Mouse (Mus musculus): ENCODE measurements around the gene Schip1.

The Schip1 gene

DNA sequence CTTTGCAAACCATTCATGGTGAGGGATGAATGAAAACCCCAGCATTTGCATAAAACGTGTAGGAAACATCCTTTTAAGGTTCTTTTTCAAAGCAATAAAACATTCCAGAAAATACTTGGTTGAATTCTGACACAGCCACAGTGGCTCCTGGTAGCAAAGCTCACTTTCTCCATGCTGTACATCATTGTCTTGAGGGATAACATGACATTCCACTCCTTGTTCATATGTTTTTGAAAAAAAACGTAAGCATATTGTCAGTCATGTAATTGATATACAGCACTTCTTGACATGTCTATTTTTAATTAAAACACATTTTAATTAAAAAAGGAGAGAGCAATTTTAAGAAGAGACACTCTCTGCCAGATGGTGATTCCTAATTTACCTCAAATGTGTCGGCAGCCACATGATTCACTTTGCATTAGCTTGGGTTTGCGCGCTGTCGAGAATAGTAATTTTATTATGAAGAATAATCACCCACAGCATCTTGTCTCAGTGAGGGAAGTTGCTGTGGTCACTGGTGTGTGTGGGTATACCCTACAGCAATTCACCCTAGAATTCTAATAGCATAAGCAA lies 61.8 kb downstream of the Schip1 start:
- DNase-seq (ENCODE audit: low spot score in 2 of 2), result no peak

DNA sequence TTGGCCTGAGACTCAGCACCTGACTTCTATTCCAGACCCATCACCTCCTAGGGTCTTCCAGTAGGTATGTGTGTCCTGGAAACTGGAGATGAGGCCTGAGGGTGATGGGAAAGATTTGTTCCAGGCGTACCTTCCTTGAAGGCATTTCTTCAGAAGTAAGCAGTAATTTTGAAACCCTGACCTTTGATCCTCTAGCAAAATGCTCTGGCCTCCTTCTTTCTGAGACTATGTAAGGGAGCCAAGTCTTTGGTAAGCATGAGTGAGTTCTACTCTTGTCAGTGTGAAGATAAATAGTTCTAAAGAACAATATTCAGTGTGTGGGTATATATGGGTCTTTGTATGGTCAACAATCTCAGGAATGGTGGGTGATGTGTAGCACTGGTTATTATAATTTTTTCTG lies 65.8 kb downstream of the Schip1 start:
- DNase-seq (ENCODE audit: low spot score in 2 of 2), result no peak

DNA sequence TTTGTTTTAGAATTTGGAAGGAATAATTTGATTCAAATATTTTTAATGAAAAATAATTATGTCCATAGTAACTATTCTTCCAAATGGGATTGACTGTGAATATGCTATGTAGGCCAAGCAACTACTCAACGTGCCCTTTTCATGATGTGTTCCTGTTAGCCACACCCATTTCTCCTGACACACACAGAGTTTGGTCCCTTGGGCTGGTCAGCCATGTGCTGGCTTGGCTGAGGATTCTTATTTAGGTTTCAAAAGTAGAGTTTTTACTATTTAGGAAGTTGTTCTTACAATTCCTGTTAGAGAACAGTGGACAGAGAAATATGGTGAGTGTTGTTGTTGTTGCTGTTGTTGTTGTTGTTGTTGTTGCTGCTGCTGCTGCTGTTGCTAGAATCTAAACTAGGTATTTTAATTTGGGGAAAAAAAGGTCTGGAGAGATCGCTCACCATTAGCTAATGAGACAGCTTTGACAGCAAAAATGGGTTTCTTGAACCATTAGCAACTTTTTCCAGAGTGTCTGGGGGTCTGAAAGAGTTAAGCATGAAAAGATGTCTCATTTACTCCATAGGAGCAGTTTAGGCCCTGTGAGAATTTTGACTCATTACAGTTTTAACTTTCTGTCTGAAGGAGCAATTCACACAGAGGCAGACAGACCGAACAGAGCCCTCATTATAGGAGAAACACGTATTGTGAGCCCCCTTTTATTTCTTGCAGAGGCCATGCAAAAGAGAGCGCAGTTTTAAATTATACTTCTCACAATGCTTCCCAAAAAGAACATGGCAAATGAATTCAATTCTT lies 74.4 kb downstream of the Schip1 start:
- DNase-seq (ENCODE audit: low spot score in 2 of 2), result no peak

DNA sequence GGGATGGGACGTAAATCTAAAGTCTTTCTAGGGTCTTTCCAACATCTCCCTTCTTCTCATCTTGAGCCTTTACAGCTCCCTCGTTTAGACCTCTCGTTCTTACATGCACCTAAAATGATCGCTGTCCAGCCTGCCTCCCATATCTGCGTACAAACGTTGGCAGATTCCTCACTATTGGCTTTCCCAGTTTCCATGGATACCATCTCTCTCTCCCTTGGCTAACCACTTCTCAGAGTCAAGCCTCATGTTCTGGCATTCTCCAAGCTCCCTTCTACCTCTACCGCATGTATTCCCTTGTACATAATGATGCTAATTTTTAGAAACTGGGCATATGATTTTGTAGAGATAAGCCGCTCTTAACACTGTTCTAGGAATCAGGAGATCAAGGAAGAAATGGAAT lies 86.1 kb downstream of the Schip1 start:
- DNase-seq (ENCODE audit: low spot score in 2 of 2), result no peak

DNA sequence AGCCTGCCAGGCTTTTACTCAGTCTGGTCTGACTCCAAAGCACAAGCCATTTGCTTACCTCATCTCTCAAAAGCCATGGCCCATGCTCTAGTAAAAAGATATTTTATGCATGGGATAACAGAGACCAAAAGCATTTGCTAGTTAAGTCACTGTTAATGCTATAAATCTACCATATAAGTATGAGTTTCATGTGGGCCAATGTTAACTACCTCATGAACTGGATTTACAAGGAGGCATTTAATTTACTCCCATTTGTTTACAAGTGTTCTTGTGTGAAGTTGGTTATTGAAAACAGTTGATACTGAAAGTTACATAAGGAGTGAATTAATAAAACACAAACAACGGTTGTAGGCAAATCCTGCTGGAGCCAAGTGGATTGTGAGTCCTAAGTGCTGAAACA lies 95.6 kb downstream of the Schip1 start:
- no peak for DNase-seq (ENCODE audit: low spot score in 2 of 2)

DNA sequence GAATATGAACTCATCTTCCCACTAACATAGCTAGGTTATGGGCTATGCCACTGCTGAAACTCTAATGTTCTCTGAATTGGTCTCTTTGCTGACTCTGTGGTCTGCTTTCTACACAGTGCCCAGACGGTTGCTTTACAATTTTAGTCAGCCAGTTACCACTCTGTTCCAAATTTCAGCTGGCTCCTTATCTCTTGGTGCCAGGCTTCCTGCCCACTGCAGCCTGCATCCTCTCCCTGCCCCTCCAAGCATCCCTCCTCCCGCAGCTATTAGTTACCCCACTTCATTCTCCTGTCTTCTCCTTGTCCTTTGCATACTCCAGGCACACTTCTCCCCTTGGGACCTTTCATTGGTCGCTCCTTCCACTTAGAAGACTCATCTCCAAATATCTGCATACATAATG lies 96.2 kb downstream of the Schip1 start:
- no peak for DNase-seq (ENCODE audit: low spot score in 2 of 2)

DNA sequence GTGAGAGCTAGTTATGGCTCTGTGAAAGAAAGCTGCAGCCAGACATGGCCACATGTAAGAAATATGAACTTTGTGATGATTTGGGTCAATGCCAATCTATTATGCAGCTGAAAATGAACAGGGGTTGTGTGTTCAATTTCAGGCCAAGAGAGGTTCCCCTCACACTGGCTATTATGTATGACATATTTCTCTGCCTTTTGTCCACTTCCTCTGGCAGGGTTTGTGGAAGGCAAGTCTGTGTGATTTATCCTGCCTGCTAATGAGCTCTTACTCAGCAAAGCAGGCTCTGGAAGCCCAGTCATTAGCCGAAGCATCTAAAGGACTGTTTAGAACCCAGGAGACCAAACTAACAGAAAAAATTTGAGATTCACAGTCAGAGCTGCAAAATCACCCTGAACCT lies 113.6 kb downstream of the Schip1 start:
- no peak for DNase-seq (ENCODE audit: low spot score in 2 of 2)

DNA sequence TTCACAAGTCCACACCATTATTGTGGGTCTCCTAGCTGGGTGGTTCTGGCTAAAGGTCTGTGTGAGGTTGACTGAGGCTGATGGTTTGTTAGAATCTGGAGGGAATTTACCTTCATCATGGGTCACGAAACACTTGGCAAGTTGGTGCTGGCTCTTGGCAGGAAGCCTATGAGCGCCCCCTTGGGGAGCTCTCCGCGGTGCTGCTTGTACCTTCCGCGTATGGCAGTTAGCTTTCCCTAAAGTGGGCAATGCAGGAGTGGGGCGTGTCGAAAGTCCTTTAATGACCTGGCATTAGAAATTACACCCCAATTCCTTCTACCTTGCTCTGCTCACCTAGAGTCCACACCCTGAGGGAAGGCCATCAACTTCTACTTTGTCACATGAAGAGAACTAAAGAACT lies 122.9 kb downstream of the Schip1 start:
- DNase-seq (ENCODE audit: low spot score in 2 of 2), result no peak

DNA sequence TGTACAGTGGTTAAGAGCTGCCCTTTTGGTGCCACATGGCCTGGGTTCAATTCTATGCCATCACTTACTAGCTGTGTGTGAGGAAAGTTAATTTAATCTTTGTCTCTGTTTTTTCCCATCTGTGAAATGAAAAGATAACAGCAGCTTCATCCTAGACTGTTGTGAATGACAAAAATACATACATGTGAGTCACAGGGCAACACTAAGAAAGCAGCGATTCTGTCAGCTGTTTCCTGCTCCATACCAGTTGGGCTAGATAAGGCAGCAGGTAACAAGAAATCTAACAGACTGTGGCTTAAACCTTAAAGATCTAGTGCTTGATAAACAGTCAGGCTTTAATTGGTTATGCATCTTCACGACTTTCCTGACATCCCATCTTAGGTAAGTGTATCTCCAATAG lies 124.5 kb downstream of the Schip1 start:
- DNase-seq (ENCODE audit: low spot score in 2 of 2), result no peak

DNA sequence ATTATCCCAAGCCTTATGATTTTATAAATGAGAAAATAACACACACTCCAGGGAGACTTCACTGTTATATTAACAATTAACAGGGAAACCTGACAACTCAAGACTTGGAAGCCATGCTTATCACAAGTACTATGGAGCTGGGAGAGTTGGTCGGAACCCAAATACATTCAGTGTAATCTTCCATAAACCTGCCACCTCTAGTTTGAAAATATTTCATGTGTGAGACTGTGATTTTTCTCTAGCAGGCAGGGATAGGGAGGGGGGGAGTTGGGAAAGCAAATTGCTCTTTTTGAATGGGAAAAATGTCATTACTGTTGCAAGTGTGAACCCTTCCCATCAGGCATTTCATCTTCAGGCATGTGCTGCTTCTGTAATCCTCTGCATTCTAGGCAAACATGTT lies 132.3 kb downstream of the Schip1 start:
- no peak for DNase-seq (ENCODE audit: low spot score in 2 of 2)

DNA sequence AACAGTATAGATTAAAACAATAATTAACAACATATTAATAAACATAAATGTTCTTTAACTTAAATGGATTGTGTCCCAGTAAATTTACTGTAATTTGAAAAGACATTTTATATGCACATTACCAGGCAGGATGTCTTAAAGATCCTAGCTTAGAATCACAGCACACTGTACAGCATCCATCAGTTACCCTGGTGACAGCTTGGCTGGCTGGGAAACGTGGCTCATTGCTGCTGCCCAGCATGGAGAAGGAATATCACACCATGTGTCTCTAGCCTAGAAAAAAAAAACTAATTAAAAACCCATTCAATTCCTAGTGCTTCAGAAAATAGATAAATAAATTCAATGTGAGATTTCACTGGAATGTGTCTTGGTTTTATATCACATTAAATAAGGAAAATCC lies 136.6 kb downstream of the Schip1 start:
- no peak for DNase-seq (ENCODE audit: low spot score in 2 of 2)

DNA sequence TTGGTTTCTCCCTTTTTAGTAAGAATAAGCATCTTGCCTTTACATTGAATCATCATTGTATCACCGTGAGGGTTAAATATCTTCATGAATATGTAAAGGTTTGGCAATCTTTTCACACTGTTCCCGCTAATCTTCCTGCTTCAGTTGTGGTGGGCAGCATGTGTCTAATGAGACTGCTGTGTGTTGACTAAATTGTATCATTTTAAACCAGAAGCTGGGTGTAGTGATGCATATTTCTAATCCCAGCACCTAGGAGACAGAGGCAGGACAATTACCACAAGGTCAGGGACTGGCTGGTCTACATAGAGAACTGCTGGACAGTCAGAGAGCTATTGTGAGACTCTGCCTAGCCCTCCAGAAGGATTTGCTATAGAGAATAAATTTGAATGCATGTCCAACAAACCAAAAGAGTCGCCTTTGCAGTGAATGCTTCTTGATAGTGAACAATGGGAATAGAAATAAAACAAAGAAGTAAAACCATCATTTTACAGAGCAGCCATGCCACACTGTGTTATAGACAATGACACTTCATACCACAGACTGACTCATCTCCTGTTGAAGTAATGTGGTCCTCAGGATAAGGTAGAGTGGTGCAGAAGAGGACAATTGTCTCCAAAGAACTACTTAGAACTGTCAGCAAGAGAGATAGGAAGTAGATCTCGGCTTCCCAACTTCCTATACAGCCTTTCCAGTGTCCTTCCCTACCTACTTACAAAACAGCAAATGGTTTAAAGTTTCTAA lies 137.7 kb downstream of the Schip1 start:
- no peak for DNase-seq (ENCODE audit: low spot score in 2 of 2)

DNA sequence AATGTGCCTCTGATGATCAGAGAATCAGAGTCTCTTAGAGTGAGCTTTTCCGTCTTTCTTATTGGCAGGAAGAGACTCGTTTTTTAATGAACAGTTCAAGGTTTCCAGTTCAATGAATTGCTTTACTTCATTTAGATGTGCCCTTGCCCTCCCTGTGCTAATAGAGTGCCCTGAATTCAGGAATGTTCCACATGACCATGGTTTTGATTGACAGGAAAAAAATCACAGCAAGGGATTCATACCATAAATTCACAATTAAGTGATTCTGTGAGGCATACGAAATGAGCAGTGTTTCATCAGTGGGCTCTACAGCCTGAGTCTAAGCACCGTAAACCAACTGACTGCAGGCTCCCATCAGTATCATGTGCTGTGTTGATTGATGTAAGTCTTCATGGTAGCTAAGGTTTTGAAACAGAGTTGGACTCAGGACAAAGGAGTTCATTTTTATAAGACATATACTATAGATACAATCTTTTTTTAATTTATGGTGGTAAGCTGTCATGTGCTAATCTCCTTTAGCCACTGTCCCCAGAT lies 139.4 kb downstream of the Schip1 start:
- no peak for DNase-seq (ENCODE audit: low spot score in 2 of 2)

DNA sequence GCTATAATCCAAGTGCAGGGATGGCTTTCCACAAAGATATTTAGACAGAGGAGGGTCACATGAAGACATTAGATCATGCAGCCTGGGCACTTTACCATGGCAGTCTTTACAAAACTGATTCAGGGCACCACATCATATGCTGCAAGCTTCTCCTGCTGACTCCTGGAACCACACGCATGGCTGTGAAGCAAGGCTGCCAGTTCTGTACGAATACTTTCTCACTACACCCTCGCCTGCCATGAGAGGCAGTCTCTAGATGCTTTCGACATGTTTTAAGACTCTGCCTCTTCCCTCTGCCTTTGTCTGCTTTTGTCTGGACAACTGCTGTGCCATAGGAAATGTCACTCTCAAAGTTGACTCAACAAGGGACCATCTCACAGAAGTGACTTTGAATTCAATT lies 145.8 kb downstream of the Schip1 start:
- no peak for DNase-seq (ENCODE audit: low spot score in 2 of 2)

DNA sequence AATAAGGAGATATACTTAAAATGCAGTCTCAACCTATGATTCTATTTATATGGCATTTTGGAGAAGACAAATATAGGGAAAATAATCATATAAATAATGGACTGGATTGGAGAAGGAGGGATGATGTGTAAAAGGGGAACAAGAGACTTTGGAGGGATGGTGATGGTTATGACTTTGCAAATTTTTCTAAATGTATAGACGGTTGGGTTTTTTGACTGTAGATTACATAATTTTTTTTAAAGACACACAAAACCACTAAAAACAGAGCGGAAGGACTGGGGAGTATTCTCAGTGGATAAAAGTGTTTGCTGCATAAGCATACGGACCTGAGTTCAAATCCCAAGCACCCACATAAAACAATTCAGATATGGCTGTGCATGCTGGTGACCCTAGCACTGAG lies 156.8 kb downstream of the Schip1 start:
- no peak for DNase-seq (ENCODE audit: low spot score in 2 of 2)

DNA sequence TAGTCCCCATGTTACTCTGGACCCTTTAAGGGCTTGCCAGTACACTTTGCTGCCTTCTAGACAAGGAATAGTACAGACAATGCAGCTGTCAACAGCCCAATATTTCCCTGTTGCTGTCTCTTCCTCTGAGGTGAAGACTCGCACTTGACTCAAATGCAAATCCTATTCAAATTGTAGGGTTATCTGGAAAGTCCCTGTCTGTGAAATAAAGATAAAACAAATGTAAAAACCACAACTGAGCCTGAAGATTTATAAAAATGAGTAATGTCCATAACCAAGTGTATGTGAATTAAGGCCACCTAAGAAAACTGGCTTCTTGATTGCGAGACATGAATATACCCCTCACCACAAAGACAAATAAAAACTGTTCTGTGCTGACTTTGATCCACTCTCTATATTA lies 175.3 kb downstream of the Schip1 start:
- no peak for DNase-seq (ENCODE audit: low spot score in 2 of 2)

DNA sequence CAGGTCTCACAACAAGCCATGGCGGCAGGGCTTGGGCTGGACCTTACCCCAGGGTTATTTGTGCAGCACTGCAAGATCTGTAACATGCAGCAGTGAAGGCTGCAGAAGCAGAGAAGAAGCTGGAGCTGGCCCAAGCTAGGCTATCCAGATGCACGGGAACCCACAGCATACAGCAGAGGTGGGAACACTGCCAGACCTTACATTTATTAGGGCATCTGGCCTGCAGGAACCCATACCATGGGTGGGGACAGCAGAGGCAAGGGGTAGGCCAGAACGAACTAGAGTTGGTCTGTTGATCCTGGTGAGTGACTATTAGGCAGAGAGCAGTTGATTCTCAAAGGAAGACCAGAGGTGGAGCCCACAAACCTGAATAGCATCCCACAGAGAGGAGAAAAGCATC lies 178.6 kb downstream of the Schip1 start:
- DNase-seq (ENCODE audit: low spot score in 2 of 2), result no peak

DNA sequence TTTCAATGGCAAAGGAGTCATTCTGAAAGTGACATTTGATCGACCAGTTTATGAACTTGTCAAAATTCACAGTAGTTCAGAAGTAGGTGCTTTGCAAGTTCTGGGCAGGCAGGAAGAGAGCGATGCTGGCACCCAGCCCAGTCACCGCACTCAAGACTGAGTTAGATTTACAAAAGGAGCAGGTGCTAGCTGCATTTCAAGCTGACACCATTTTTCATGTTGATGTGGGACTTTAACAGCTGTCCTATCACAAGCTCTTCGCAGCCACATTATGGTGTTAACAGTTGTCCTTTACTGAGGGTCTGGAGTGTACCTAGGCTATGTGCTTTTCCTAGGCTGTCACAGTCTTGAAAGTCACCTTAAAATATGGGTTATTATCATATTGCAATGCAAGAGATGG lies 181.6 kb downstream of the Schip1 start:
- DNase-seq (ENCODE audit: low spot score in 2 of 2), result no peak

DNA sequence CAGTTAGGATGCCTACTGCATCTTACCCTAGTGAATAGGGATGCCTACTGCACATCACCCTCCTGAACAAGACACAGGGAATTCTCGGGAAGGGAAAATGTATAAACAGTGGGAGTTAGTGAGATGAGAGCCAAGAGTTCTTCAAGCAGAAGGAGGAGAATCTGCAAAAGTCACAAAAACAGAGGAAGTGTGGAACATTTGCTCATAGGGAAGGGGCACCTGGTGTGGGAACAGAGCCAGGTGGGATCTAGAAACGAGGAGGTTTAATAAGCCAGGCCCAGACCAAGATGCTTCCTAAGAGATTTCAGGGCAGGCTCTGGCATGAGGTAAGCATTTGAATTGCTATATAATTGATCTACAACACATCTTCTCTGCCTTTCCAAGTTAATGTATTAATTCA lies 186.0 kb downstream of the Schip1 start:
- no peak for DNase-seq (ENCODE audit: low spot score in 2 of 2)

DNA sequence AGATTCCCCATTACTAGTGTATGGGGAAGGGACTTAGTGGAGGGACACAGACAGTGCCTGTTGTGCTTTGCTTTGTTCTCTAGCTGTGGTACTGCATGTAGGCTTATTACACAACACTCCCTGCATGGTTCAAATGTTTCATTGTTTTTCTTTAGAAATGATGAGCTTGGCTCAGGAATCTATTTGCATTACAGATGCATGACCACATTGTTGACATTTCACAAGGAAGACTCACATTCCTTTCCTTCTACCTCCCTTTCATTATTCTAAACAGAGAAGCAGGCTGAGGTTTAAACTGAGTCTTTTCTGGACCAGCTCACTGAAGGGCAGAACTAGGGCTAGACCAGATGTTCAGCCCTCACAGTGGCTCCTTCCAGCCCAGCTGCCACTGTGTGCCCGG lies 187.7 kb downstream of the Schip1 start:
- DNase-seq (ENCODE audit: low spot score in 2 of 2), result no peak

DNA sequence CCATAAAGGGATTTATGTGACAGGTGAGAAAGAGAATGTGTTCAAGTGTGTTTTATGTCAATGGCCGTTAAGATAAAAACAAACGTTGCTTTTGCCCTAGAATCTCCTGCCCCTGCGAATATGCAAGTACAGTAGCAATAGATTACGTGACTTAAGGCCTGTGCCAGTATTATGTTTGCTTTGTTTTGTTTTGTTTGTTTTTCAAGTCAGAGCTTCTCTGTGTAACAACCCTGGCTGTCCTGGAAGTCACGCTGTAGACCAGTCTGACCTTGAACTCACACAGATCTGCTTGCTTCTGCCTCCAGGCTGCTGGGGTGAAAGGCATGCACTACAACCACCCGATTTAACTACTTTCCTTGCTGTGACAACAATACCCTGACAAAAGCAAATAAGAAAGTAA lies 197.7 kb downstream of the Schip1 start:
- no peak for DNase-seq (ENCODE audit: low spot score in 2 of 2)

DNA sequence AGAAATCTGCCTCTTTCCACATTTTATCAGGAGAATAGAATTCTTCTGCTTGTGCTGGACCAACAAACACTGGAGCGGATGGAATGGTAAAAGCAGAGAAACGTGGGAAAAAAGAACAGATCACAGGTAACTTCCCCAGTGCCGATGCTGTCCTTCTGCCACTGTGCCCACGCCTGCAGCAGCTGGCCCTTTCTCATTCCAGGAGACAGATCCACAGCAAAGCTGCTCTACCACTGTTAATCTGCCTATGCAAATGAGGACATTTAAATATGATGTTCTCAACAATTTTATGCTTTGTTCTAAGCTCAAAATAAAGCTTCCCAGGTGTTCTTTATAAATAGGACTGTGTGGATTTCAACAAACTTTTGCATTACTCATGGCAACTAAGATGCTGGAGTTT lies 203.3 kb downstream of the Schip1 start:
- DNase-seq (ENCODE audit: low spot score in 2 of 2), result no peak

DNA sequence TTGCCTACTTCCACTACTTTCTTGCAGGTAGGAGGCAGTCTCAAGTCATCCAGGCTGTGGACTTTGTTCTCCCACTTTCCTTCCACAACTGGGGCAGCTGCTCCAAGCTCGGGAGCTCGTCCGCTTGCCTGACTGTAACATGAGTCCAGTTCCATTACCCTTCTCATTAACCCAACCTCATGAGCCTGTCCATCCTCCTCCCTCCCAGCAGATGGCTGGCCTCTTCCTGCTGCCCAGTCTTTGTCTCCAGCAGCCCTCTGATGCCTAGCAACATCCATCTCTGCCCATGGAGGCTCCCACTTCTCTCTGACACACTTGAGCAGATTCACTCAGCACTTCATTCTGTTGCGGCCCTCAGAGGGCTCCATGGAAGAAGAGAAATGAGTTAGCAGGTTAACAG lies 204.6 kb downstream of the Schip1 start:
- no peak for DNase-seq (ENCODE audit: low spot score in 2 of 2)

All from thymus, postnatal 10 days (tissue).